Mouse (Mus musculus) neural tube, embryonic 14.5 days (tissue): Measurements from ENCODE around the gene Gamt. TPM values are rescaled to one million over a fixed set of nuclear protein-coding genes. Genes with fewer than 3 reads are reported as not detected.
"Not testable (repeated sequence)": the region's sequence is repeated elsewhere in the genome, so short reads cannot be mapped to it uniquely, and the experiment has no call there.

ENCODE experiments used
- ATAC-seq: fragments of 200-750 bp; cut with Nextera tagmentation; 2 replicates; pipeline ENCODE4 v1.8.0; 2017; ENCODE audit warnings: low read depth, mild to moderate bottlenecking, moderate TSS enrichment, moderate library complexity
- H3K27ac ChIP-seq: fragments of 300-500 bp; sonication (generic); 2 replicates; pipeline ENCODE4 v1.5.1; 2014; ENCODE audit warnings: low read depth, mild to moderate bottlenecking, control low read depth, low read length, moderate library complexity, mixed read lengths
- H3K27me3 ChIP-seq: fragments of 300-500 bp; sonication (generic); 2 replicates; pipeline ENCODE4 v1.6.1; 2014; ENCODE audit warnings: low read length; ENCODE audit not compliant: control insufficient read depth, insufficient read depth
- H3K36me3 ChIP-seq: fragments of 300-500 bp; sonication (generic); 2 replicates; pipeline ENCODE4 v1.6.1; 2014; ENCODE audit warnings: low read length, mixed read lengths; ENCODE audit not compliant: control insufficient read depth, insufficient read depth
- H3K4me1 ChIP-seq: fragments of 300-500 bp; sonication (generic); 2 replicates; pipeline ENCODE4 v1.6.1; 2014; ENCODE audit warnings: low read length; ENCODE audit not compliant: control insufficient read depth, insufficient read depth
- H3K4me2 ChIP-seq: fragments of 300-500 bp; sonication (generic); 2 replicates; pipeline ENCODE4 v1.6.1; 2014; ENCODE audit warnings: mild to moderate bottlenecking, low read depth, low read length, control low read depth
- H3K4me3 ChIP-seq: fragments of 300-500 bp; sonication (generic); 2 replicates; pipeline ENCODE4 v1.5.1; 2014; ENCODE audit warnings: low read depth, low read length, control low read depth, mixed read lengths
- H3K9ac ChIP-seq: fragments of 300-500 bp; sonication (generic); replicated peaks from 2 replicates; pipeline ENCODE4 v1.6.1; 2014; ENCODE audit warnings: low read depth, mild to moderate bottlenecking, control low read depth, low read length, mixed read lengths
- H3K9me3 ChIP-seq: fragments of 300-500 bp; sonication (generic); 2 replicates; pipeline ENCODE4 v1.6.1; 2016; ENCODE audit warnings: low read length; ENCODE audit not compliant: control insufficient read depth
- WGBS: fragments of 180-500 bp; shearing (Covaris S2); extraction: QIAGEN DNeasy Blood & Tissue Kit; methylation state at CpG from one replicate; pipeline ENCODE4 v1.1.7; 2014; 5-methylcytosine and 5-hydroxymethylcytosine counted together
- polyA plus RNA-seq: library from polyadenylated mRNA; unstranded; fragments of >200 nt; fragmentation: Nextera tagmentation; extraction: Ambion mirVana; gene quantifications from 2 replicates; pipeline ENCODE4 v1.2.1, GENCODE M21; 2014

The Gamt gene
- polyA plus RNA-seq, 1 experiment from 2014 or later: 18.6 TPM

DNA sequence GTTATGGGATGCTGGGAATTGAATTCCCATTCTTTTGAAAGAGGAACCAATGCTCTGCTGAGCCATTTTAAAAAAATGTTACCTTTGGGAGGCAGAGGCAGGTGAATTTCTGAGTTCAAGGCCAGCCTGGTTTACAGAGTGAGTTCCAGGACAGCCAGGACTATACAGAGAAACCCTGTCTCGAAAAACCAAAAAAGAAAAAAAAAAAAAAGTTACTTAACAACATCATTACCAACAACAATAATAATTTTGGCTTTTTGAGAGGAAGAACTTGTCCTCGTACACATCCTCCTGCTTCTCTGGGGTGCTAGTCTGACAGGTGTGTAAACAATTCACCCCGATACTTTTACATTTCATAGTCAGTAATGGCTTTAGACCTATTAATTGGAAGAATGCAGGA is 12.4 kb downstream of the Gamt start:
- peak; percentile 4; the same call in 1 of the 2 replicates for ATAC-seq

DNA sequence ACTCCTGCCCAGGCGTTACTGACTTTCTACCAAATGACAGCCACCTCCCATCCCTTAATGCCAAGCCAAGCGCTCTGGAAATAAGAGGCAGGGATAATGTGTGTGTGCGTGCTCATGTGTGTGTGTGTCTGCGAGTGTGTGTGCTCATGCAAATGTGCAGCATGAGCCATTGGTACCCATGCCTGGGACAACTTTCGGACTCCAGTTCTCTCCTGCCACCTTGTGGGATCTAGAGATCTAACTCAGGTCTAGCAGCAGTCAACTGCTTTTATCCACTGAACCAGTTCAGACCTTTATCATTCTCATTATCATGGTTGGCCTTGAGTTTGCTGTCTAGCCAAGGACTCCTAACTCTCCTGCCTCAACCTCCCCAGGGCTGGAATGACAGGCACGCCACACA is 13.0 kb downstream of the Gamt start:
- Histone ChIP-seq H3K4me1 (peaks cover 11% of the 10 kb centered on the region), H3K27me3 (no peaks in the 10 kb centered on the region), H3K4me3 (no peak overlapping the region), H3K27ac (no peak overlapping the region), H3K9me3 (no peaks in the 10 kb centered on the region), H3K9ac (no peak overlapping the region), H3K4me2 (no peak overlapping the region), H3K36me3 (peaks cover 17% of the 10 kb centered on the region; the same call in 1 of the 2 replicates)
- 50% methylated on average over 6 of the region's 6 CpGs for WGBS
- no peak for ATAC-seq

More for the DNA sequence above, 12.4 kb downstream of the Gamt start:
- not testable (repeated sequence) for H3K9ac ChIP-seq, H3K27ac ChIP-seq, H3K27me3 ChIP-seq, H3K9me3 ChIP-seq
- Histone ChIP-seq H3K4me1 (peaks cover 11% of the 10 kb centered on the region), H3K4me3 (peak overlapping the region; percentile 70), H3K4me2 (peak overlapping the region; percentile 97), H3K36me3 (peaks cover 11% of the 10 kb centered on the region; the same call in 1 of the 2 replicates)
- 47% methylated on average over 3 of the region's 3 CpGs for WGBS

DNA sequence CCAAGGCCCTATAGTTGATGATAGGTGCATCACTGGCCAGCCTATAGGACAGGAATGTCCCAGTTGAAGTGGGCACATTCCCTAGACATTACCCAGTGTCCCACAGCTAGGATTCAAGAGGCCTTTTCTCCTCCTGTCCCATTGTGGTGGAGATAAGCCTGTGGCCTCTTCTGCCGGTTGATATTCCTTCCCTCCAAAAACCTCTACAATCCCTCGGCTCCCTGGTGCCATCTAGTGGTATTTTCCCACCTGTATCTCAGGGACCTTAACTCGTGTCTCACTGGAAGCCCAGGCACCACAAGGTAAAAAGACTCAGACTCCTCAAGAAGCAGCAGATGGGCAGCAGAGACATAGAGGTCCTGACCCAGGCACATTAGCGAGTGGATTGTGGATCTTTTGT is 15.2 kb downstream of the Gamt start:
- Histone ChIP-seq H3K9me3 (no peaks in the 10 kb centered on the region), H3K4me2 (no peak overlapping the region), H3K4me3 (no peak overlapping the region), H3K36me3 (peaks cover 36% of the 10 kb centered on the region), H3K27me3 (no peaks in the 10 kb centered on the region), H3K9ac (no peak overlapping the region), H3K27ac (no peak overlapping the region), H3K4me1 (peaks cover 10% of the 10 kb centered on the region)
- WGBS: 5% methylated on average over 4 of the region's 4 CpGs
- ATAC-seq: no peak

- Histone ChIP-seq H3K4me1 (peaks cover 3% of the 10 kb centered on the region), H3K4me2 (no peak overlapping the region), H3K4me3 (no peak overlapping the region), H3K36me3 (peaks cover 40% of the 10 kb centered on the region), H3K9ac (no peak overlapping the region), H3K27me3 (no peaks in the 10 kb centered on the region), H3K27ac (no peak overlapping the region), H3K9me3 (no peaks in the 10 kb centered on the region)
- ATAC-seq: no peak
- 48% methylated on average over 5 of the region's 5 CpGs for WGBS
Measured at GRCm38 (mm10) chr10:80244791-80245399, 15.9 kb downstream of the Gamt start.

DNA sequence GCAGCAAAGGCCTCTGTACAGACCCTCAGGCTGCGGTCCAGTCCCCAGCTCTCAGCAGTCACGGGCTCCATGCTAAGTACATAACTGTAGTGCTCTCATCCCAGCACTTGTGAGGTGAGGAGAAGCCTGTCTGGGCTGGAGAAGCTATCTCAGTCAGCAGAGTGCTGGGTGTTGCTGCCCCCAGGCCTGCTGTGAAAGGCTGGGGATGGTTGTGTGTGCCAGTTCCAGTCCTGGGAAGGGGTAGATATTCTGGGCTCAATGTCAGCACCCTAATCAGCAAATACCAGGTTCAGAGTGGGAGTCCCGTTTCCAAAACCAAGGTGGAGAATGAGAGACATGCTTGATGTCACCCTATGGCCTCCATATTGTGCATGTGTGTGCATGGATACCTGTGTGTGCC is 18.2 kb downstream of the Gamt start:
- H3K9ac ChIP-seq: no peak overlapping the region
- ATAC-seq: no peak
- H3K4me1 ChIP-seq: no peaks in the 10 kb centered on the region
- H3K9me3 ChIP-seq: no peaks in the 10 kb centered on the region
- H3K4me2 ChIP-seq: no peak overlapping the region
- no peak overlapping the region for H3K27ac ChIP-seq
- H3K4me3 ChIP-seq: no peak overlapping the region
- 87% methylated on average over 3 of the region's 3 CpGs for WGBS
- peaks cover 49% of the 10 kb centered on the region for H3K36me3 ChIP-seq
- H3K27me3 ChIP-seq: no peaks in the 10 kb centered on the region

DNA sequence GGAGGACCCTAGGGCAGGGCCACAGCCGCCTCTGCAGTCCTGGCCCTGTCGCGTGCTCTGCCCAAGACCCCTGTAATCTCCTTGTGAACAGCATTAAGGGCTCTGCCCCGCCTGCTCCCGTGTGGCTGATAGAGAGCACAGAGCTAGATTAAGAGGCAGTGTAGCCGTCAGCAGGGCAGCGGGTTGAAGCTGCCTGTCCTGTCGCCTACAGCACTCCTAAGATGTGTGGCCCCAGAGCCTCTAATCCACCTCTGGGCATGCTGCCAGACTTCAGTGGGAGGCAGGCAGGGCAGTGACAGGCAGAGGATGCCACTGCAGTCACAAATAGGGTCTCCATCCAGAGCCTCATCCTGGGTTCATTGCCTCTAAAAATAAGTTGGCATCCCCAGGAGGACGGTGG is 18.7 kb downstream of the Gamt start:
- no peak for ATAC-seq
- Histone ChIP-seq H3K4me1 (no peaks in the 10 kb centered on the region), H3K9ac (no peak overlapping the region), H3K4me3 (no peak overlapping the region), H3K4me2 (no peak overlapping the region), H3K27ac (no peak overlapping the region), H3K9me3 (no peaks in the 10 kb centered on the region), H3K27me3 (no peaks in the 10 kb centered on the region), H3K36me3 (peaks cover 51% of the 10 kb centered on the region)
- WGBS: 74% methylated on average over 9 of the region's 9 CpGs

- H3K27ac ChIP-seq: no peak overlapping the region
- H3K4me2 ChIP-seq: no peak overlapping the region
- H3K9me3 ChIP-seq: no peaks in the 10 kb centered on the region
- no peak for ATAC-seq
- H3K36me3 ChIP-seq: peaks cover 60% of the 10 kb centered on the region
- H3K4me1 ChIP-seq: no peaks in the 10 kb centered on the region
- H3K4me3 ChIP-seq: no peak overlapping the region
- no peaks in the 10 kb centered on the region for H3K27me3 ChIP-seq
- 91% methylated on average over 6 of the region's 6 CpGs for WGBS
- no peak overlapping the region for H3K9ac ChIP-seq
Measured at GRCm38 (mm10) chr10:80239791-80240190, 21.0 kb downstream of the Gamt start.

- H3K4me2 ChIP-seq: no peak overlapping the region
- no peaks in the 10 kb centered on the region for H3K9me3 ChIP-seq
- no peak overlapping the region for H3K4me3 ChIP-seq
- ATAC-seq: no peak
- H3K36me3 ChIP-seq: peaks cover 54% of the 10 kb centered on the region
- H3K4me1 ChIP-seq: no peaks in the 10 kb centered on the region
- H3K27ac ChIP-seq: no peak overlapping the region
- no peaks in the 10 kb centered on the region for H3K27me3 ChIP-seq
- WGBS: 96% methylated on average over 3 of the region's 3 CpGs
- no peak overlapping the region for H3K9ac ChIP-seq
Measured at GRCm38 (mm10) chr10:80238306-80238705, 22.5 kb downstream of the Gamt start.

DNA sequence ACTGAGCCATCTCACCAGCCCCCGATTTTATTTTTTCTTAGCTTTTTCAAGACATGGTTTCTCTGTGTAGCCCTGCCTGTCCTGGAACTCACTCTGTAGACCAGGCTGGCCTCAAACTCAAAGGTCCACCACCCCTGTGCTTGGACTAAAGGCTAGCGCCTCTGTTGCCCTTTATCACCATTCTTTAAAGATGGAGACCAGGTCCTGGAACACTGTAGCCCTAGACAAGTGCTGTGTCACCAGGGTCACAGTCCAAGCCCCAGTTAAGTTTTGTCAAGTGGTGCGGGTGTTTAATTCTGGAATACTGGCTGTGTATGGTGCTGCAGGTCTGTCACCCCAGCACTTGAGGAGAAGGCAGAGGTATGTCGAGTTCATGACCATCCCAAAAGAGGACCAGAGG is 23.8 kb downstream of the Gamt start:
- no peaks in the 10 kb centered on the region for H3K9me3 ChIP-seq
- H3K4me1 ChIP-seq: 0 out of 2 replicates have a peak, but pooled peaks cover 3% of the 10 kb centered on the region
- no peak overlapping the region for H3K4me3 ChIP-seq
- ATAC-seq: no peak
- WGBS: 91% methylated on average over 4 of the region's 4 CpGs
- peaks cover 52% of the 10 kb centered on the region for H3K36me3 ChIP-seq
- H3K27me3 ChIP-seq: no peaks in the 10 kb centered on the region
- H3K9ac ChIP-seq: no peak overlapping the region
- H3K4me2 ChIP-seq: no peak overlapping the region
- H3K27ac ChIP-seq: no peak overlapping the region
